Mouse (Mus musculus): ENCODE results near the gene Tmem186. TPM values are rescaled to one million over a fixed set of nuclear protein-coding genes. Genes with fewer than 3 reads are reported as not detected.

Tmem186 gene
- polyA plus RNA-seq, 1 experiment from 2014 or later = 25.4 TPM

- Histone ChIP-seq H3K9ac (no peak overlapping the region), H3K4me2 (no peak overlapping the region), H3K4me3 (replicated peaks) (no peak overlapping the region), H3K27ac (no peak overlapping the region), H3K36me3 (replicated peaks) (no peaks in the 10 kb centered on the region), H3K9me3 (no peaks in the 10 kb centered on the region), H3K27me3 (no peaks in the 10 kb centered on the region), H3K4me1 (no peaks in the 10 kb centered on the region)
- 64% methylated on average over 4 of the region's 4 CpGs for WGBS
- ATAC-seq (ENCODE audit: low FRiP score) = no peak
Observed at GRCm38 (mm10) chr16:8595411-8595810, 42.1 kb downstream of the Tmem186 start.

DNA sequence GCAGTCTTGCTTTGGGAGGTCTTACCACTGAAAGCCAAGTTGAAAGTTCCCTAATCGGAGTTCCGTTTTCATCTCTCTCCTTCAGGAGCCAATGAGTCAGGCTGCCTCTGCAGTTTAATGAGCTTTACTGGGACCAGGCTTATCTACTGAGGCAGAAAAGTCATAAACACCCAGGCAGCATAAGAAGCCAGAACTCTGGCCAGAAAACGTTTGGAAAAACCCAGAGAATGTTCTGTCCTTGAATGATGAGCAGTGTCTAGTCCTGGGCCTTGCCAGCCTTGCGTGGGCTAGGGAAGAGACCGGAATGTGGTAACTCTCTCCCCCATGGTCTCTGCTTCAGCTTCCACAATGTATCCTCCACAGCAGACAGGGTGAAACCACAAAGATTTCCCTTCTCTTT is 52.5 kb downstream of the Tmem186 start:
- peaks cover 29% of the 10 kb centered on the region for H3K36me3 ChIP-seq (replicated peaks)
- H3K4me2 ChIP-seq = no peak overlapping the region
- no peak overlapping the region for H3K9ac ChIP-seq
- no peak for ATAC-seq (ENCODE audit: low FRiP score)
- no peak overlapping the region for H3K4me3 ChIP-seq (replicated peaks)
- H3K9me3 ChIP-seq = peaks cover 5% of the 10 kb centered on the region; the same call in 1 of the 2 replicates
- WGBS = 77% methylated on average over 5 of the region's 5 CpGs
- no peaks in the 10 kb centered on the region for H3K27me3 ChIP-seq
- H3K27ac ChIP-seq = no peak overlapping the region
- H3K4me1 ChIP-seq = no peaks in the 10 kb centered on the region

- Histone ChIP-seq H3K4me2 (no peak overlapping the region), H3K4me3 (replicated peaks) (no peak overlapping the region), H3K36me3 (replicated peaks) (peaks cover 25% of the 10 kb centered on the region), H3K9ac (no peak overlapping the region), H3K4me1 (no peaks in the 10 kb centered on the region), H3K27me3 (no peaks in the 10 kb centered on the region), H3K9me3 (peaks cover 5% of the 10 kb centered on the region; the same call in 1 of the 2 replicates), H3K27ac (no peak overlapping the region)
- WGBS = 74% methylated on average over 1 of the region's 1 CpGs
- ATAC-seq (ENCODE audit: low FRiP score) = no peak
Observed at GRCm38 (mm10) chr16:8584248-8584647, 53.3 kb downstream of the Tmem186 start.

Small RNA genes within 50 kb of the gene (microRNA-seq; reads per million reads assigned to microRNA genes)
- gene Gm22137 = not detected

Other genes starting within 250 kb of the Tmem186 start
- gene Tmem114, start 212.6 kb downstream of the Tmem186 start, polyA plus RNA-seq (2016; fragmentation: Nextera tagmentation; extraction: Ambion mirVana) = not detected in 2 replicates
- gene Mettl22, start 166.9 kb downstream of the Tmem186 start, polyA plus RNA-seq (2016; fragmentation: Nextera tagmentation; extraction: Ambion mirVana) = 19.3 and 21.1 TPM in 2 replicates
- gene Abat, start 124.3 kb downstream of the Tmem186 start, polyA plus RNA-seq (2016; fragmentation: Nextera tagmentation; extraction: Ambion mirVana) = 37.9 and 49.9 TPM in 2 replicates
- 46.7 and 54.1 TPM in 2 replicates for gene Pmm2, start within 50 bp of the Tmem186 start, polyA plus RNA-seq (2016; fragmentation: Nextera tagmentation; extraction: Ambion mirVana)
- gene Carhsp1, start 34.4 kb upstream of the Tmem186 start, polyA plus RNA-seq (2016; fragmentation: Nextera tagmentation; extraction: Ambion mirVana) = 191 and 210 TPM in 2 replicates
- not detected in 2 replicates for gene Gm5767, start 43.1 kb upstream of the Tmem186 start, polyA plus RNA-seq (2016; fragmentation: Nextera tagmentation; extraction: Ambion mirVana)
- 40.3 and 41.8 TPM in 2 replicates for gene Usp7, start 154.6 kb upstream of the Tmem186 start, polyA plus RNA-seq (2016; fragmentation: Nextera tagmentation; extraction: Ambion mirVana)
- 37.3 and 40.1 TPM in 2 replicates for gene 1810013L24Rik, start 192.4 kb upstream of the Tmem186 start, polyA plus RNA-seq (2016; fragmentation: Nextera tagmentation; extraction: Ambion mirVana)

Data from forebrain, embryonic 12.5 days (tissue).